Mouse (Mus musculus) MEL (cell line): ENCODE data around the gene Rab30. TPM values are rescaled to one million over a fixed set of nuclear protein-coding genes. Genes with fewer than 3 reads are reported as not detected.

Experiments used
- DNase-seq: peaks from one replicate; pipeline ENCODE4 v3.0.0; 2011; ENCODE audit warnings: low read depth, low spot score
- H3K27ac ChIP-seq: 2 replicates; pipeline ENCODE4 v1.5.1; 2012; ENCODE audit warnings: low read depth, mild to moderate bottlenecking, control low read depth, low read length, moderate library complexity; ENCODE audit not compliant: control insufficient read depth
- H3K27me3 ChIP-seq, 2 experiments: fragments of 150-350 bp in 1 of 2; sonication (generic) in 1 of 2; 2 replicates each; pipeline ENCODE4 v1.6.1; 2012; ENCODE audit warnings: low read length in 2 of 2, mild to moderate bottlenecking in 2 of 2, improper control_type of control experiment in 1 of 2, moderate library complexity in 1 of 2; ENCODE audit not compliant: insufficient read depth in 2 of 2, control insufficient read depth in 1 of 2
- H3K36me3 ChIP-seq, 2 experiments: 2 replicates each; pipeline ENCODE4 v1.6.1; 2012 to 2014; ENCODE audit warnings: low read length in 2 of 2, improper control_type of control experiment in 1 of 2, inconsistent platforms in 1 of 2, mild to moderate bottlenecking in 1 of 2; ENCODE audit not compliant: insufficient read depth in 2 of 2, control insufficient read depth in 1 of 2
- H3K4me1 ChIP-seq, 2 experiments: fragments of 150-350 bp in 1 of 2; sonication (generic) in 1 of 2; 2 replicates each; pipeline ENCODE4 v1.6.1; 2012; ENCODE audit warnings: low read length in 2 of 2, improper control_type of control experiment in 1 of 2, mild to moderate bottlenecking in 1 of 2; ENCODE audit not compliant: insufficient read depth in 2 of 2, control insufficient read depth in 1 of 2
- H3K4me3 ChIP-seq, 2 experiments: fragments of 150-350 bp in 1 of 2; sonication (generic) in 1 of 2; 2 replicates each; pipeline ENCODE4 v1.5.1; 2012; ENCODE audit warnings: low read depth in 2 of 2, low read length in 2 of 2, mild to moderate bottlenecking in 2 of 2, moderate library complexity in 2 of 2, control low read depth in 1 of 2, improper control_type of control experiment in 1 of 2; ENCODE audit not compliant: control insufficient read depth in 1 of 2, insufficient read depth in 1 of 2
- H3K79me2 ChIP-seq: 2 replicates; pipeline ENCODE4 v1.6.1; 2012; ENCODE audit warnings: mild to moderate bottlenecking, low read length, moderate library complexity; ENCODE audit not compliant: control insufficient read depth, poor library complexity, insufficient read depth
- H3K9ac ChIP-seq: 2 replicates; pipeline ENCODE4 v1.6.1; 2012; ENCODE audit warnings: low read depth, mild to moderate bottlenecking, control low read depth, low read length, moderate library complexity; ENCODE audit not compliant: control insufficient read depth, poor library complexity, severe bottlenecking
- H3K9me3 ChIP-seq: fragments of 150-350 bp; sonication (generic); replicated peaks from 2 replicates; pipeline ENCODE4 v1.6.1; 2012; ENCODE audit warnings: mild to moderate bottlenecking, low read length, improper control_type of control experiment, moderate library complexity; ENCODE audit not compliant: insufficient read depth
- BHLHE40 ChIP-seq: IDR thresholded peaks from 2 replicates; pipeline ENCODE4 v1.6.1; 2012; ENCODE audit warnings: low read depth, mild to moderate bottlenecking, inconsistent platforms, low read length, improper control_type of control experiment, borderline replicate concordance
- CHD1 ChIP-seq: IDR thresholded peaks from 2 replicates; pipeline ENCODE4 v1.6.1; 2012; ENCODE audit warnings: low read depth, mild to moderate bottlenecking, inconsistent platforms, low read length, improper control_type of control experiment
- CHD2 ChIP-seq: IDR thresholded peaks from 2 replicates; pipeline ENCODE4 v1.6.1; 2011; ENCODE audit warnings: low read length, improper control_type of control experiment
- E2F4 ChIP-seq: IDR thresholded peaks from 2 replicates; pipeline ENCODE4 v1.6.1; 2011; ENCODE audit warnings: low read depth, low read length, improper control_type of control experiment, borderline replicate concordance
- ELF1 ChIP-seq: IDR thresholded peaks from 2 replicates; pipeline ENCODE4 v1.6.1; 2014; ENCODE audit warnings: low read depth, mild to moderate bottlenecking, inconsistent platforms, low read length, improper control_type of control experiment, moderate library complexity
- EP300 ChIP-seq, 2 experiments: IDR thresholded peaks; 2 replicates each; pipeline ENCODE4 v1.6.1; 2011; ENCODE audit warnings: improper control_type of control experiment in 2 of 2, low read length in 2 of 2, low read depth in 1 of 2, mild to moderate bottlenecking in 1 of 2
- HCFC1 ChIP-seq: IDR thresholded peaks from 2 replicates; pipeline ENCODE4 v1.6.1; 2012; ENCODE audit warnings: low read depth, mild to moderate bottlenecking, inconsistent platforms, low read length, improper control_type of control experiment, moderate library complexity
- JUND ChIP-seq: IDR thresholded peaks from 2 replicates; pipeline ENCODE4 v1.6.1; 2011; ENCODE audit warnings: low read depth, mild to moderate bottlenecking, improper control_type of control experiment, low read length
- MAFK ChIP-seq: IDR thresholded peaks from 2 replicates; pipeline ENCODE4 v1.6.1; 2011; ENCODE audit warnings: low read depth, mild to moderate bottlenecking, low read length, improper control_type of control experiment, borderline replicate concordance
- MAX ChIP-seq: IDR thresholded peaks from 2 replicates; pipeline ENCODE4 v1.6.1; 2011; ENCODE audit warnings: low read length, improper control_type of control experiment
- MAZ ChIP-seq: IDR thresholded peaks from 2 replicates; pipeline ENCODE4 v1.6.1; 2012; ENCODE audit warnings: low read depth, mild to moderate bottlenecking, inconsistent platforms, low read length, improper control_type of control experiment
- MEF2A ChIP-seq: IDR thresholded peaks from 2 replicates; pipeline ENCODE4 v1.6.1; 2014; ENCODE audit warnings: low read depth, mild to moderate bottlenecking, inconsistent platforms, low read length, improper control_type of control experiment; ENCODE audit not compliant: poor library complexity, insufficient replicate concordance, severe bottlenecking; ENCODE audit errors: extremely low read depth
- MXI1 ChIP-seq: IDR thresholded peaks from 2 replicates; pipeline ENCODE4 v1.6.1; 2011; ENCODE audit warnings: mild to moderate bottlenecking, low read depth, low read length, improper control_type of control experiment
- MYC ChIP-seq: IDR thresholded peaks from 2 replicates; pipeline ENCODE4 v1.6.1; 2011; ENCODE audit warnings: low read depth, mild to moderate bottlenecking, low read length, improper control_type of control experiment, moderate library complexity
- NRF1 ChIP-seq: IDR thresholded peaks from 2 replicates; pipeline ENCODE4 v1.6.1; 2014; ENCODE audit warnings: low read depth, mild to moderate bottlenecking, inconsistent platforms, low read length, improper control_type of control experiment, moderate library complexity; ENCODE audit not compliant: poor library complexity, insufficient read depth, severe bottlenecking
- POLR2A ChIP-seq, 2 experiments: IDR thresholded peaks; 2 replicates each; pipeline ENCODE4 v1.6.1; 2011 to 2012; ENCODE audit warnings: low read length in 2 of 2, mild to moderate bottlenecking in 2 of 2, control low read depth in 1 of 2, improper control_type of control experiment in 1 of 2, low read depth in 1 of 2, moderate library complexity in 1 of 2; ENCODE audit not compliant: control insufficient read depth in 1 of 2, insufficient read depth in 1 of 2, poor library complexity in 1 of 2
- RCOR1 ChIP-seq: IDR thresholded peaks from 2 replicates; pipeline ENCODE4 v1.6.1; 2012; ENCODE audit warnings: low read depth, mild to moderate bottlenecking, inconsistent platforms, low read length, improper control_type of control experiment
- SMC3 ChIP-seq: IDR thresholded peaks from 2 replicates; pipeline ENCODE4 v1.6.1; 2011; ENCODE audit warnings: low read depth, low read length, improper control_type of control experiment
- TCF12 ChIP-seq: IDR thresholded peaks from 2 replicates; pipeline ENCODE4 v1.6.1; 2014; ENCODE audit warnings: low read depth, mild to moderate bottlenecking, inconsistent platforms, low read length, improper control_type of control experiment, moderate library complexity
- UBTF ChIP-seq: IDR thresholded peaks from 2 replicates; pipeline ENCODE4 v1.6.1; 2012; ENCODE audit warnings: low read depth, mild to moderate bottlenecking, inconsistent platforms, low read length, improper control_type of control experiment, moderate library complexity, borderline replicate concordance; ENCODE audit not compliant: insufficient read depth
- USF1 ChIP-seq: IDR thresholded peaks from 2 replicates; pipeline ENCODE4 v1.6.1; 2014; ENCODE audit warnings: low read depth, mild to moderate bottlenecking, inconsistent platforms, low read length, improper control_type of control experiment, moderate library complexity
- USF2 ChIP-seq, 2 experiments: IDR thresholded peaks; 2 replicates each; pipeline ENCODE4 v1.6.1; 2011 to 2012; ENCODE audit warnings: improper control_type of control experiment in 2 of 2, low read length in 2 of 2, borderline replicate concordance in 1 of 2, inconsistent platforms in 1 of 2, low read depth in 1 of 2, mild to moderate bottlenecking in 1 of 2; ENCODE audit not compliant: insufficient read depth in 1 of 2
- ZC3H11A ChIP-seq: IDR thresholded peaks from 2 replicates; pipeline ENCODE4 v1.6.1; 2012; ENCODE audit warnings: low read depth, mild to moderate bottlenecking, inconsistent platforms, low read length, improper control_type of control experiment
- ZMIZ1 ChIP-seq: IDR thresholded peaks from 2 replicates; pipeline ENCODE4 v1.6.1; 2012; ENCODE audit warnings: low read depth, mild to moderate bottlenecking, inconsistent platforms, low read length, improper control_type of control experiment, moderate library complexity
- polyA plus RNA-seq, 2 experiments: library from polyadenylated mRNA; stranded (reverse) in 1 of 2; unstranded in 1 of 2; fragments of >175 nt in 1 of 2; fragments of >200 nt in 1 of 2; gene quantifications; 2 replicates each; pipeline versions ENCODE4 v1.2.1 to v1.2.4; 2012; ENCODE audit warnings: low replicate concordance in 2 of 2, low read depth in 1 of 2; ENCODE audit not compliant: insufficient read length in 2 of 2, insufficient read depth in 1 of 2, missing spikeins in 1 of 2
- total RNA-seq: library from RNA; depleted of rRNA; stranded (reverse); fragments of 300-350 nt; gene quantifications from 2 replicates; pipeline ENCODE4 v1.2.3, GENCODE M21; 2012

Rab30 gene
- total and polyA plus RNA-seq, 3 experiments, result 1.3 TPM; not detected in 1

DNA sequence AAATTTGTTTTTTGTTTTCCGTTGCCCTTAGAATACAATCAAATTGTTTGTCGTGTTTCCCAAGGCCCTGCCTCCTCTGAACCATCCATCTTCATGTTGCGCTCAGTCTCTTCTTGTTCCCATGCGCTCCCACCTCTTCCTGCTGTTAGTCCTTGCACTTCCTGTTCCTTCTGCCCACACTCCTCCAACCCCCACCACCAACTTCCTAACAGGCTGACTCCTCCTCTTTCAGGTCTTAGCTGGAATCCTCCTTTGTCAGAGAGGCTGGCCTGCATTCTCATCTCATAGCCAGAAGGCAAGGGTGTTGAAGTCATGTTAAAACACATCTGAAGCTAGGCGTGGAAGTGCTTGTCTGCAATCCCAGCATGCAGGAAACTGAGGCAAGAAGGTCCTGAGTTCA lies 33.3 kb downstream of the Rab30 start:
- no peak for TF ChIP-seq ZMIZ1
- no peak for TF ChIP-seq MAFK
- TF ChIP-seq UBTF, result no peak
- TF ChIP-seq E2F4, result no peak
- no peak for TF ChIP-seq TCF12
- TF ChIP-seq EP300 (IDR thresholded peaks at IDR 0.05; ENCODE audit: low read depth in 1 of 2, low read length in 2 of 2), result no peak
- no peak for TF ChIP-seq JUND
- TF ChIP-seq RCOR1, result no peak
- TF ChIP-seq POLR2A (IDR thresholded peaks at IDR 0.05; ENCODE audit: control insufficient read depth in 1 of 2, insufficient read depth in 1 of 2, low read depth in 1 of 2, low read length in 2 of 2, poor library complexity in 1 of 2), result no peak
- TF ChIP-seq SMC3, result no peak
- no peak for TF ChIP-seq BHLHE40
- TF ChIP-seq HCFC1, result no peak
- TF ChIP-seq MYC, result no peak
- no peak for TF ChIP-seq ELF1
- DNase-seq, result no peak
- no peak overlapping the region for H3K4me3 ChIP-seq
- no peaks in the 10 kb centered on the region for H3K36me3 ChIP-seq
- no peaks in the 10 kb centered on the region for H3K9me3 ChIP-seq
- no peaks in the 10 kb centered on the region for H3K27me3 ChIP-seq
- no peaks in the 10 kb centered on the region for H3K79me2 ChIP-seq
- no peak overlapping the region for H3K27ac ChIP-seq
- H3K9ac ChIP-seq, result no peak overlapping the region
- H3K4me1 ChIP-seq, result no peaks in the 10 kb centered on the region

- no peaks in the 10 kb centered on the region for H3K4me1 ChIP-seq
- H3K27ac ChIP-seq, result no peak overlapping the region
- TF ChIP-seq RCOR1 (no peak), USF1 (no peak), ELF1 (no peak), EP300 (IDR thresholded peaks at IDR 0.05; ENCODE audit: low read depth in 1 of 2, low read length in 2 of 2) (no peak), MEF2A (no peak), CHD1 (no peak), CHD2 (no peak), MAZ (no peak), ZC3H11A (no peak), NRF1 (no peak), MAX (no peak), USF2 (IDR thresholded peaks at IDR 0.05; ENCODE audit: borderline replicate concordance in 1 of 2, insufficient read depth in 1 of 2, low read depth in 1 of 2, low read length in 2 of 2) (no peak), MXI1 (no peak)
- H3K9me3 ChIP-seq, result no peaks in the 10 kb centered on the region
- no peak for DNase-seq
- H3K36me3 ChIP-seq, result no peaks in the 10 kb centered on the region
- H3K9ac ChIP-seq, result no peak overlapping the region
- H3K79me2 ChIP-seq, result no peaks in the 10 kb centered on the region
- no peaks in the 10 kb centered on the region; a peak in 1 of 4 replicates for H3K27me3 ChIP-seq
- no peak overlapping the region for H3K4me3 ChIP-seq
Measured at GRCm38 (mm10) chr7:92775703-92776102, 34.3 kb downstream of the Rab30 start.
